Mouse (Mus musculus) midbrain, embryonic 14.5 days (tissue): ENCODE data around the gene Opalin. TPM values are rescaled to one million over a fixed set of nuclear protein-coding genes. Genes with fewer than 3 reads are reported as not detected.

Source experiments
- ATAC-seq: fragments of 200-750 bp; cut with Nextera tagmentation; 2 replicates; pipeline ENCODE4 v1.8.0; 2017; ENCODE audit warnings: moderate number of reproducible peaks, moderate library complexity; ENCODE audit not compliant: low FRiP score, low TSS enrichment
- DNase-seq: peaks from one replicate; pipeline ENCODE4 v3.0.0-alpha.2; 2015
- H3K27ac ChIP-seq: fragments of 300-500 bp; sonication (generic); replicated peaks from 2 replicates; pipeline ENCODE4 v1.5.1; 2014; ENCODE audit warnings: mild to moderate bottlenecking, low read depth, low read length, moderate library complexity
- H3K27me3 ChIP-seq: fragments of 300-500 bp; sonication (generic); 2 replicates; pipeline ENCODE4 v1.6.1; 2014; ENCODE audit warnings: low read length, control low read depth, mixed read lengths; ENCODE audit not compliant: control insufficient read depth, insufficient read depth
- H3K36me3 ChIP-seq: fragments of 300-500 bp; sonication (generic); 2 replicates; pipeline ENCODE4 v1.6.1; 2014; ENCODE audit warnings: low read length, control low read depth; ENCODE audit not compliant: control insufficient read depth, insufficient read depth
- H3K4me1 ChIP-seq: fragments of 300-500 bp; sonication (generic); 2 replicates; pipeline ENCODE4 v1.6.1; 2014; ENCODE audit warnings: mild to moderate bottlenecking, antibody characterized with exemption, low read length, control low read depth; ENCODE audit not compliant: control insufficient read depth, insufficient read depth
- H3K4me2 ChIP-seq: fragments of 300-500 bp; sonication (generic); 2 replicates; pipeline ENCODE4 v1.6.1; 2014; ENCODE audit warnings: mild to moderate bottlenecking, low read length, moderate library complexity
- H3K4me3 ChIP-seq: fragments of 300-500 bp; sonication (generic); replicated peaks from 2 replicates; pipeline ENCODE4 v1.5.1; 2014; ENCODE audit warnings: low read depth, low read length
- H3K9ac ChIP-seq: fragments of 300-500 bp; sonication (generic); replicated peaks from 2 replicates; pipeline ENCODE4 v1.6.1; 2014; ENCODE audit warnings: mild to moderate bottlenecking, low read length, moderate library complexity
- H3K9me3 ChIP-seq: fragments of 300-500 bp; sonication (generic); 2 replicates; pipeline ENCODE4 v1.6.1; 2016; ENCODE audit warnings: low read length, control low read depth, mixed read lengths; ENCODE audit not compliant: control insufficient read depth
- WGBS: fragments of 180-500 bp; shearing (Covaris S2); extraction: QIAGEN DNeasy Blood & Tissue Kit; methylation state at CpG from one replicate; pipeline ENCODE4 v1.1.7; 2014; 5-methylcytosine and 5-hydroxymethylcytosine counted together
- polyA plus RNA-seq: library from polyadenylated mRNA; unstranded; fragments of >200 nt; fragmentation: Nextera tagmentation; extraction: Ambion mirVana; gene quantifications from 2 replicates; pipeline ENCODE4 v1.2.1, GENCODE M21; 2014

Gene Opalin
- polyA plus RNA-seq, 1 experiment from 2014 or later: not detected

GRCm38 (mm10) chr19:41053530-41053929 lies 23.4 kb downstream of the Opalin start:
- H3K27me3 ChIP-seq: no peaks in the 10 kb centered on the region
- H3K9ac ChIP-seq: no peak overlapping the region
- no peak overlapping the region for H3K4me2 ChIP-seq
- no peak overlapping the region for H3K27ac ChIP-seq
- no peaks in the 10 kb centered on the region for H3K36me3 ChIP-seq
- H3K4me1 ChIP-seq: no peaks in the 10 kb centered on the region
- DNase-seq (peak; percentile 36), ATAC-seq (no peak)
- no peak overlapping the region for H3K4me3 ChIP-seq
- WGBS: 39% methylated on average over 10 of the region's 10 CpGs
- H3K9me3 ChIP-seq: no peaks in the 10 kb centered on the region

- no peak for ATAC-seq
- Histone ChIP-seq H3K9me3 (no peaks in the 10 kb centered on the region), H3K36me3 (no peaks in the 10 kb centered on the region), H3K9ac (no peak overlapping the region), H3K27me3 (no peaks in the 10 kb centered on the region), H3K27ac (no peak overlapping the region), H3K4me1 (no peaks in the 10 kb centered on the region), H3K4me2 (no peak overlapping the region), H3K4me3 (no peak overlapping the region)
- 80% methylated on average over 5 of the region's 5 CpGs for WGBS
- no peak for DNase-seq
Observed at GRCm38 (mm10) chr19:41052247-41052646, 24.7 kb downstream of the Opalin start.

GRCm38 (mm10) chr19:41051714-41052113 lies 25.2 kb downstream of the Opalin start:
- no peaks in the 10 kb centered on the region for H3K27me3 ChIP-seq
- no peaks in the 10 kb centered on the region for H3K36me3 ChIP-seq
- ATAC-seq: no peak
- H3K9me3 ChIP-seq: no peaks in the 10 kb centered on the region
- no peak overlapping the region for H3K4me3 ChIP-seq
- H3K27ac ChIP-seq: no peak overlapping the region
- H3K4me1 ChIP-seq: no peaks in the 10 kb centered on the region
- H3K9ac ChIP-seq: no peak overlapping the region
- H3K4me2 ChIP-seq: no peak overlapping the region
- no peak for DNase-seq
- 91% methylated on average over 1 of the region's 1 CpGs for WGBS

- Histone ChIP-seq H3K9me3 (no peaks in the 10 kb centered on the region), H3K4me2 (no peak overlapping the region), H3K9ac (no peak overlapping the region), H3K27me3 (no peaks in the 10 kb centered on the region), H3K36me3 (no peaks in the 10 kb centered on the region), H3K4me3 (no peak overlapping the region), H3K4me1 (no peaks in the 10 kb centered on the region), H3K27ac (no peak overlapping the region)
- no peak for DNase-seq
- ATAC-seq: no peak
- 84% methylated on average over 3 of the region's 3 CpGs for WGBS
Observed at GRCm38 (mm10) chr19:41048187-41048559, 28.7 kb downstream of the Opalin start.

GRCm38 (mm10) chr19:41047437-41048186 lies 29.3 kb downstream of the Opalin start:
- no peaks in the 10 kb centered on the region for H3K4me1 ChIP-seq
- H3K4me3 ChIP-seq: no peak overlapping the region
- no peak overlapping the region for H3K9ac ChIP-seq
- H3K36me3 ChIP-seq: no peaks in the 10 kb centered on the region
- no peaks in the 10 kb centered on the region for H3K9me3 ChIP-seq
- H3K27me3 ChIP-seq: no peaks in the 10 kb centered on the region
- peak; percentile 55 for DNase-seq
- no peak for ATAC-seq
- 71% methylated on average over 9 of the region's 9 CpGs for WGBS
- H3K4me2 ChIP-seq: no peak overlapping the region
- H3K27ac ChIP-seq: no peak overlapping the region

- no peak for ATAC-seq
- no peak for DNase-seq
- WGBS: 62% methylated on average over 10 of the region's 10 CpGs
Observed at GRCm38 (mm10) chr19:41045091-41045770, 31.7 kb downstream of the Opalin start.

GRCm38 (mm10) chr19:41039110-41039509 lies 37.8 kb downstream of the Opalin start:
- Histone ChIP-seq H3K4me2 (no peak overlapping the region), H3K9me3 (no peaks in the 10 kb centered on the region), H3K4me1 (no peaks in the 10 kb centered on the region), H3K27me3 (no peaks in the 10 kb centered on the region), H3K9ac (no peak overlapping the region), H3K36me3 (no peaks in the 10 kb centered on the region), H3K27ac (no peak overlapping the region), H3K4me3 (no peak overlapping the region)
- 88% methylated on average over 7 of the region's 7 CpGs for WGBS
- ATAC-seq (no peak), DNase-seq (no peak)

More at GRCm38 (mm10) chr19:41045091-41045770, 31.7 kb downstream of the Opalin start:
- no peaks in the 10 kb centered on the region for H3K9me3 ChIP-seq
- no peaks in the 10 kb centered on the region for H3K27me3 ChIP-seq
- no peak overlapping the region for H3K9ac ChIP-seq
- no peaks in the 10 kb centered on the region for H3K4me1 ChIP-seq
- no peak overlapping the region for H3K4me3 ChIP-seq
- H3K27ac ChIP-seq: no peak overlapping the region
- no peaks in the 10 kb centered on the region for H3K36me3 ChIP-seq
- H3K4me2 ChIP-seq: no peak overlapping the region

- H3K4me3 ChIP-seq: no peak overlapping the region
- H3K36me3 ChIP-seq: no peaks in the 10 kb centered on the region
- DNase-seq: no peak
- H3K27ac ChIP-seq: no peak overlapping the region
- 92% methylated on average over 4 of the region's 4 CpGs for WGBS
- H3K4me1 ChIP-seq: no peaks in the 10 kb centered on the region
- no peak for ATAC-seq
- no peaks in the 10 kb centered on the region for H3K9me3 ChIP-seq
- no peak overlapping the region for H3K4me2 ChIP-seq
- no peak overlapping the region for H3K9ac ChIP-seq
- H3K27me3 ChIP-seq: no peaks in the 10 kb centered on the region
Observed at GRCm38 (mm10) chr19:41035809-41036551, 40.9 kb downstream of the Opalin start.
